Mouse (Mus musculus): Measurements from ENCODE around the gene Olfml1. TPM values are rescaled to one million over a fixed set of nuclear protein-coding genes. Genes with fewer than 3 reads are reported as not detected.

Gene Olfml1
- polyA plus RNA-seq (2012; rRNA removed), result 3.3 and 7.1 TPM in 2 replicates

DNA sequence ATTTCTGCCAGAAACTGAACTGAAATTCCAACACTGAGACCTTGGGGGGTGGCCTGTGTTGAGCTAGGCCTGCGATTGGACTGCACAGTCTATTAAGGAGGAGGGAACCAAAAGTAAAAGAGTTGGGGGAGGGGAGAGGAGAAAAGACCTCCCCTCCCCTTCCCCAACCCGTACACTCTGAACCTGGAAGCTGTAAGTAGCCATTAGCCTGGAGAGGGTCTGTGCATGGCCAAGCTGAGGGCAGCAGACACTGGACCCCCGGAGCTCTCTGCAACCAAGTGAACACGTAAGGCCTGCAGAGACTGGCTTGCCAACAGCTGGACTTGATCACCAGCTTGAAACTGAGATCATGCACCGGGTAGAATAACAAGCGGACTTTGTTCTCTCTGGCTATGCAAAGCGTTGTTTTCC is at the start of gene Olfml1:
Olfml1 (plus strand) TSS at position 186 of the 411 bp plus-strand sequence.

GRCm38 (mm10) chr7:107594857-107595402 is 27.7 kb downstream of the Olfml1 start, which contains the start of gene Ppfibp2:
TSS of gene Ppfibp2 (plus strand) at chr7:107595207.

GRCm38 (mm10) chr7:107625061-107625460 is 57.8 kb downstream of the Olfml1 start, which contains the start of gene 5330417H12Rik:
TSS of gene 5330417H12Rik (minus strand) at chr7:107625161.

Other genes with a start within 250 kb of the Olfml1 start
- 9.2 and 9.6 TPM in 2 replicates for gene Syt9, start 196.7 kb upstream of the Olfml1 start, polyA plus RNA-seq (2012; rRNA removed)
- gene Ppfibp2, start 27.8 kb downstream of the Olfml1 start, polyA plus RNA-seq (2012; rRNA removed), result 3.2 and 6.2 TPM in 2 replicates
- not detected in 2 replicates for gene 5330417H12Rik, start 57.7 kb downstream of the Olfml1 start, polyA plus RNA-seq (2012; rRNA removed)
- gene Cyb5r2, start 190.6 kb downstream of the Olfml1 start, polyA plus RNA-seq (2012; rRNA removed), result 0.09 and 0.11 TPM in 2 replicates
- gene Ovch2, start 233.8 kb downstream of the Olfml1 start, polyA plus RNA-seq (2012; rRNA removed), result not detected in 2 replicates
- not detected in 2 replicates for gene Olfr467, start 244.8 kb downstream of the Olfml1 start, polyA plus RNA-seq (2012; rRNA removed)